Mouse (Mus musculus): Measurements from ENCODE around the gene Rnaset2a.
A peak's percentile ranks its signal among the peaks of the same experiment; 100 is the strongest.
"Not testable (repeated sequence)": the region's sequence is repeated elsewhere in the genome, so short reads cannot be mapped to it uniquely, and the experiment has no call there.

The Rnaset2a gene

DNA sequence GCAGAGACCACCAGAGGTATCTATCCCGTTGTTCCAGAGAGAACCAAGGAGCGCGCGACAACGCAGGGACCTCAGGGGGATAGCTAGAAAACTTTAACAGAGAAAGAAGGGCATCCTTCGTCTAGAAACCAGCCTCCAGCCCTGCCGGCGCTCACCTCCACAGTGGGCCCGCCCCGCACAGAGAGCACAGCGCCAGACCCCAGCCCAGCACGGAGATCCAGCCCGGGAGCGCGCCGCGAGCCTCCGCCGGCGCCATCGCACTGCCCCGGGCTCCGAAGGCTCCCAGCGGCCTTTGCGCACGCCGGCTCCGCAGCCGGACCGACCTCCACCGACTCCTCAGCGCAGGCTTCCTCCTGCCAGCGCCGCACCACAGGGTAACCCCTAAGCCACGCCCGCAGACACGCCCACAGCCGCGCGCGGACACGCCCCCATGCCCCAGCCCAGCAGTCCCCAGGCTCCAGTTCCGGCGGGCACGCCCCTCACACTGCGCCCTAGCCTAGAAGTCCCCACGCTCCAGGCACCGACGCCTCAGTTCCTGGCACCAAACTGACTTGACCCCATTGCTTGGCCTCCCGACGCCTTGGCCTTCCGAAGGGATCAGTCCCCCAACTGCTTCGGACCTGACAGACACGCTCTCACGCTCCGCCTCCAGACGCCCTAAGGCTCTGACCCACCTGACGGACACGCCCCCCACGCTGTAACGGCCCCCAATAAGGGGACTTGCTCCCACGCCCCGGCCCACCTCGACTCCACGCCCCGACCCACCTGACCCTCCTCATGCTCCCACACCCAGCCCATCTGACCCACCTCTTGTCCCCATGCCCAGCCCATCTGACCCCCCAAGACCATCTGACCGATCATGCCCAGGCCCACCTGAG, at the start of gene Rnaset2a, which contains the start of gene Gm49673:
Rnaset2a (minus strand) TSS at position 659 of the 878 bp plus-strand sequence.
Gm49673 (minus strand) TSS at position 350 of the 878 bp plus-strand sequence.
- DNase-seq (ENCODE audit: low spot score), result peak; percentile 61

DNA sequence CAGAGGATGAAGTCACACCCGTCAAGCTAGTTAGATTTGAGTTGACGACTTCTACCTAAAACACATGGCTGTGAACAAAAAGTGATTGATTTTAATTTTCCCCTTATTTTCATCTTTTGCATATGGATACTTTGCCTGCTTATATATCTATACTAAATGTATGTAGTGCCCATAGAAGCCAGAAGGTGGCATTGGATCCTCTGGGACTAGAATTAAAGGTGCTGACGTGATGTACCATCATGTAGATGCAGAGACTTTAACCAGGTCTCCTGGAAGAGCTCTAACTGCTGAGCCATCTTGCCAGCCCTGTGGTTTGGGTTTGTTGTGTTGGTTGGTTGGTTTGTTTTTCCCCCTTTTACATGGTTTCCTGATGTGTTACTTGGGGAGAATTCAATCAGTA, 49.8 kb upstream of the Rnaset2a start:
- peak; percentile 56 for DNase-seq (ENCODE audit: low spot score)

- DNase-seq (ENCODE audit: low spot score), result no peak
These were observed 47.9 kb upstream of the Rnaset2a start for GRCm38 (mm10) chr17:8195685-8196376.

GRCm38 (mm10) chr17:8193678-8194077, 45.8 kb upstream of the Rnaset2a start:
- DNase-seq (ENCODE audit: low spot score), result no peak

DNA sequence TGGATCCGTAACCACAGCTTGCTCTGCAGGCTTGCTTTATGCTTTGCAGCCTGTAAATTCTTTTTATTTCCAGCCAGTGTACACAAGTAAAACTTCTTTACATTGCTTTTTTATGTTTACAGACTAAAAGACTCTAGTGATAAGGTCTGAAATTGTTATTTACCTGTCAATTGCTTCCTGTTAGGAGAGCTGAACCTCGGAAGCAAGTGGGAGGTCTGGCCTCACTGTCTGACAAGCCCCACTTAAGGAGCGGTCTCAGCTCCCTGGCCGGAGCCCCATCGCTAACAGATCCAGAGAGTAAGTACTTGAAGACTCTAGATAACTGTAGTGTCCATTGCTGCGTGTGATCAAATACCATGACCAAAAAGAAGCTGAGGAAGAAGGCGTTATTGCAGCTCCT, 36.3 kb upstream of the Rnaset2a start:
- no peak for DNase-seq (ENCODE audit: low spot score)

DNA sequence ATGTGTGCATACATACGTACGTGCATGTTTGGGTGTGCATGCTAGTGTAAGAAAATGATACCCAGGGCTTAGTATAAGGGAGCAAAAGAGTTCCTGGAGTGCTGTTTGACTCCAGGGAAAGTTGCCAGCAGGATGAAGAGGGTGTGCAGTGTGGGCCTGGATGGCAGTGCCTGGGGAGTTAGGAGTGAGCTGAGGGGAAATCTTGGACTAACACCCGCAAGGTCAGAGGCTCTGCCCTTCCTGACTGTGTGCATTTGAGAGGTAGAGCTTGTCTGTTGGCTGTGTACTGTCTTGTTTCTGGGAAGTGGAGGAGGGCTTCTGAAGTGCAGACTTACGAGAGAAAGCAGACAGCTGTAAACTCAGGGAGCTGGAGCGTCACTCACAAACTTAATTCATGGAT, 35.9 kb upstream of the Rnaset2a start:
- no peak for DNase-seq (ENCODE audit: low spot score)

GRCm38 (mm10) chr17:8177090-8177489, 29.2 kb upstream of the Rnaset2a start:
- peak; percentile 10 for DNase-seq (ENCODE audit: low spot score)

DNA sequence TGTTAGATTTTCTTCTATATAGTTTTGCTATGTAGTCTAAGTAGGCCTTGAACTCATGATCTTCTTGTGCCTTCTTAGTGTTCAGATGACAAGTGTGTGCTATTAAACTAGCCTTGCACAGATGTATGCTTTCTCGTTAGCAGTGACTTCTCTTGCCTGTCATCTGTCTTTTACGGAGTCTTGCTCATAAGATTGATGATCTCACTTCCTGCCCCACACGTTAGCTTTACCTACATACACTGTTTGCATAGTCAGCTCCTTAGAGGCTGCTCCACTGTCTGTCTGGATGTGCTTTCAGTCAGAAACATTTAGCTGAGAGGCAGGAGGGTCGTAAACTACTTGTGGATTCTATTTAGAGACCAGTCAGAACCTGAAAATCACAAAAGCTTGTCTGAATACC, 23.2 kb upstream of the Rnaset2a start:
- DNase-seq (ENCODE audit: low spot score), result no peak

DNA sequence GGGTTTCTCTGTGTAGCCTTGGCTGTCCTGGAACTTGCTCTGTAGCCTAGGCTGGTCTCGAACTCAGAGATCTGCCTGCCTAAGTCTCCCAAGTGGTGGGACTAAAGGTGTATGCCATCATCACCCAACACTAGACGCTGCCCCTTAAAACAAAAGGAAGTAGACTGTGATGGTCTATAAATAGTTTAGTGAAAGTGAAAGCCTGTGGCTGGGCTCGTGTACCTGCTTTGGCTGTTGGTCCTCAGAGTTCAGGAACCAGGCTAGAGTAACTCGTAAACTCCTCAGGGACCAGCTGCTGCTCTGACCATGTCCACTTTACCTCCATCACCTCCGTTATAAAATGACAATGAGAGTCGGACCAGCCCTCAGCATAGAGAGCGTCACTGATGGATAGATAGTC, 22.4 kb upstream of the Rnaset2a start:
- DNase-seq (ENCODE audit: low spot score), result no peak

GRCm38 (mm10) chr17:8167436-8167835, 19.5 kb upstream of the Rnaset2a start:
- DNase-seq (ENCODE audit: low spot score), result not testable (repeated sequence)

- DNase-seq (ENCODE audit: low spot score), result not testable (repeated sequence)
These were observed 18.6 kb upstream of the Rnaset2a start for GRCm38 (mm10) chr17:8166454-8166853.

- not testable (repeated sequence) for DNase-seq (ENCODE audit: low spot score)
These were observed 18.1 kb upstream of the Rnaset2a start for GRCm38 (mm10) chr17:8165977-8166376.

GRCm38 (mm10) chr17:8165608-8165945, 17.7 kb upstream of the Rnaset2a start:
- DNase-seq (ENCODE audit: low spot score), result peak; percentile 21

DNA sequence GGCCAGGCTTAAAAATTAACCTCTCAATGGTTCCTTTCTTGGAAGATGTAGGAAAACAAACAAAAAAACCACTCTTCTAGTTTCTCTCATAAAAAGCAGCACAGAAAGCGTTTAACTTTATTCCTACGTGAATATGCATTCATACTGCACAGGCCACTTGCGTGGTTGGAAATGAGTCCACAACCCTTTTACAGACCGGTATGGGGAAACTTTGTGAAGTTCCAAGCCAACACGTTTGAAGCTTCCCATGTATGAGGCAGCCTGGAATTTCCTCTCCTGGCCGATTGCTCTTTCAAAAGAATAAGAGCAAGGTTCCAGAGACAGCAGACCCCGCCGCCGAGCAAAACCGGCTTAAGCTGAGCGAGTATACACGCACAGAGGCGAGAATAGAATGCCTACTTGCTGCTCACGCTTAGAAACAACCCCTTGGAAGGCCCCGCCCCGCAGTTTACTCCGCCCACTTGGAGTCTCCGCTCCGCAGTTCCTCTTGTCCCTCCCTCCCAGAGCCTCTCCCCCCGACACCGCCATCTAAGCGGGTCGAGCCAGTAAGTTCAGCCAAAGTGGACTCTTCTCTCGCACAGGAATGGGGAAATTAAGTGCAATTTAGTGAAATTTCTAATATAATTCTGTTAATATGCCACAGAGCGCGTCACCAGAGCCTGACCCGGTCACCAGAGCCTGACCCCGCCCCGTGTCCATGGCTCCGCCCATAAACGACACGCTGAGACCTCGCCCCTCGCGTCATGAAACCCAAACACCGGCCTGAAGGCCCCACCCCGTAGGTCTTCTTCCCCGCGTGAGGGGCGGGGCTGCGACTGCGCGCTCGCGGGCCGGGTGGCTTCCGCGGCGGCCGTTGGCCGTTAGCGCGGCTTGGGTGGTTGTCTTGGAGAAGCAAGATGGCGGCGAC, 17.1 kb upstream of the Rnaset2a start, which contains the start of gene Fgfr1op:
Fgfr1op (plus strand) TSS at position 801 of the 907 bp plus-strand sequence.
- DNase-seq (ENCODE audit: low spot score), result peak; percentile 20

DNA sequence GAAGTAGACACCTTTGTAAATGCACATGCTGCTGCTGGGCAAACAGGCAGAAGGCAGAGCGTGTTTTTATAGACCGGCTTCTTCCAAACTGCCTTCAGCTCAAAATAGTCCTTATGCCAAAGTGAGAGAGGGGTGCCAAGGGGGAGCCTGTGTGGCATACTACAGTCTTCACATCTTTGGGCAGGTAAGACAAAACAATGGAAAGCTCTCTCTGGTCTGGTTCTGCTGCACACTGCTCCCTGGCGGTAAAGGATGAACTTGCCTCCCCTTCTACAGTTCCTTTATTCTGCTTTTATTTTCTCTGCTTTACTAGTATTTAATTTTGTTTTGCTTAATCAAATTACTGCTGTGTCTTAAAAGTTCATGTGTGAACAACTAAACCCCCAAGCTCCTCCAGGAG, 13.1 kb upstream of the Rnaset2a start:
- DNase-seq (ENCODE audit: low spot score), result peak; percentile 55

DNA sequence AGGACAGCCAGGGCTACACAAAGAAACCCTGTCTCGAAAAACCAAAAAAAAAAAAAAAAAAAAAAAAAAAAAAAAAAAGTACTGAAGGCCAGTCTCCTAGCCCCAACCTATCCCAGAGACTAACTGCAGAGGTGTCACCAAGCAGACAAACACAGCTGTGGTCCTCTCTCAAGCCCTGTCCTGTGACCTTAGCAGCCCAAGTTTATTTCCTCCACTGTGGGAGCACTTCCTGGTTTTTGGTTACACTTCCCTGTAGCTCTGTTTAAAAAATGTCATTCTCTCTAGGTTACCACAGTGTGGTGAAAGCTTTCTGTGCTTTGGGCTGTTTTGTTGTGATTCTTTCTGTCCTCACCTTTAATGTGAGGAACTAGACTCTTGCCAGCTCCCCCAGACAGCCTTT, 10.7 kb upstream of the Rnaset2a start:
- not testable (repeated sequence) for DNase-seq (ENCODE audit: low spot score)

DNA sequence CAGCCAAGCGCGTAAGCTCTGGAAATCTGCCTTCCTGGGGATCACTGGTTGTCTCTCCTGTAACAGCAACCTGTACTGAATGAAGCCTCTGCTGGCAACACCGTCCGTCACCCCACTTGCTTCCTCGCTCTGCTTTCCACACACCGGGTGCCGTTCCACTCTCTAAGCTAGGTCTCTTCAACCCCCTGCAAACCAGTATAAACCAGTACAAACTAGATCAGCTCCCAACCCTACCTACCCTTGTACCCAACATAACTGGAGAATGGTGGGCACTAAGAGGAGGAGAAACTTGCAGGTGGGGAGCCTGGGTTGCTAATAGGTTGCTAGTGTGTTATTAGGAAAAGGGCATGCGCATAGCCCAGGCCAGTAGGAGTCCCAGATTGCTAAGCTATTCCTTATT, 8.1 kb upstream of the Rnaset2a start:
- DNase-seq (ENCODE audit: low spot score), result not testable (repeated sequence)

- not testable (repeated sequence) for DNase-seq (ENCODE audit: low spot score)
These were observed 7.1 kb upstream of the Rnaset2a start for GRCm38 (mm10) chr17:8155010-8155409.

DNA sequence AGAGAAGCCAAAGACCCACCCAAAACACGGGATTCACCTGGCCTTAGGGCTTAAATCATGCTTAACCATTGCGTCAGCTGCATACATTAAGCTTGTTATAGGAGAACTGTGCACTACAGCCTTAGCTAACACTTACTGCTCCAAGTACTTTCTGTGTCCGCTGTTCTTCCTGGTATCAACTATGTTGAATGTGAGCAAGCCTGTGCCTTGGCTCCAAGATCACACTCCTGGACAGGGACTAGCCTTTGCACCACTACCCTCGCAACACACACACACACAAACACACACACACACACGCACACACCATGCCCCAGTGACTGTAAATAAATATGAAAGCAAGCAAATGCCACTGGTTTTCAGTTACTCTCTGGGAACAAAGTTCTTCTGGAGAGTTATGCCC, 966 bp downstream of the Rnaset2a start:
- DNase-seq (ENCODE audit: low spot score), result not testable (repeated sequence)

DNA sequence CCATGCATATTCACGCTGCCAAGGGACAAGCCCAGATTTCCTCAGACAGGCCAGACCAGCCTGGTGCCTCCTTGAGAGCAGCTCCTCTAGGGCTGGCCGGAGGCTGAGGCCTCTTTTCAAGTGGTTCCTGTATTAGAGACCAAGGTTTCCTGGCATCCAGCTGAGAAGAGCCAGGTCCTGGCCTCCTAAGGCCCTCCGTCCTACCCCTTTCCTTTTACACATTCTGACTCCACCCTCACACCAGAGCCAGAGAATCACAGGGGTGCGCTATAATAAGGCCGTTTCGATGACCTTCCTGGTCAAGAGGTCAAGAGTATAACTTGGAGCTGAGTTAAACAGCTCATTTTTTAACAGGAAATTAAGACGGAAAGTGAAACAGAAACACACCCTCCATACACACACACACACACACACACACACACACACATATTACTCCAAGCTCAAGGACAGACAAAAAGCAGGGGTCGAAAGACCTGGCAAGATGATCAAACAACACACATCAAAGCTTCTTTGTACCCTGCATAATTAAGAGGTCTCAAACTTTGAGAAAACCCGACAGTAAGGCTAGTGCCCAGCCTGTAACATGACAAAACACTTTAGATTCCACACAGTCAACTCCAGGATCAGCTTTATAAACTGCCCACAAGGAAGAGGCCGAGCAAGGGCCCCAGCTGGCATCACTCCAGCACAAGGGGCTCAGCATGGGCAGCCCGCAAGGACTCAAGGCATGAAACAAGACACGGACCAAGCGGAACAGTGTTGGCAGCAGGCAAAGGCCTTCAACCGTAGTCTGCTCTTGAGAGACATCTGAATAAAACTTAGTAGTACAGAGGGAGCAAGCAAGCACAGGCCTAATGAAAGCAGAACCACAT, 3.9 kb downstream of the Rnaset2a start:
- DNase-seq (ENCODE audit: low spot score), result not testable (repeated sequence)

DNA sequence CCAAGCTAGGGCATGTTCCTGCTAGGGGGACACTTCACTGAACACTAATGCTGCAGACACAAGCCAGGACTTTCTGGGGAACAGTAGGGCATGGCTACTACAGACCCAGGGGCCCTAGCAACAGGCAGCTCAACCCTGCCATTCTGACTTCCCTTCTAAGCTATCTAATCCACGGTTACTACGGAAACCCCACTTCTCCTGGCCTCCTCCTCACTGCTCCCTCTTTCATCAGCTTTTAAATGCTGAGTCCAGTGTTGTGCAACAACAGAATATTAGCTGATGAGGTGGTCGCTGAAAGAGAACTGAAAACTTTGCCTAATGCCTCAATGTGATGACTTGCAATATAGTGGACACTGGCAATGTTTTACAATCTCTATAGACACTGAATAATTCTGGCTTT, 7.7 kb downstream of the Rnaset2a start:
- not testable (repeated sequence) for DNase-seq (ENCODE audit: low spot score)
